Mouse (Mus musculus): ENCODE results near the gene Tmem50a. TPM values are rescaled to one million over a fixed set of nuclear protein-coding genes. Genes with fewer than 3 reads are reported as not detected.
A peak's percentile ranks its signal among the peaks of the same experiment; 100 is the strongest.

The Tmem50a gene
- total RNA-seq, 2 experiments from 2014 or later, result 101 to 179 TPM

DNA sequence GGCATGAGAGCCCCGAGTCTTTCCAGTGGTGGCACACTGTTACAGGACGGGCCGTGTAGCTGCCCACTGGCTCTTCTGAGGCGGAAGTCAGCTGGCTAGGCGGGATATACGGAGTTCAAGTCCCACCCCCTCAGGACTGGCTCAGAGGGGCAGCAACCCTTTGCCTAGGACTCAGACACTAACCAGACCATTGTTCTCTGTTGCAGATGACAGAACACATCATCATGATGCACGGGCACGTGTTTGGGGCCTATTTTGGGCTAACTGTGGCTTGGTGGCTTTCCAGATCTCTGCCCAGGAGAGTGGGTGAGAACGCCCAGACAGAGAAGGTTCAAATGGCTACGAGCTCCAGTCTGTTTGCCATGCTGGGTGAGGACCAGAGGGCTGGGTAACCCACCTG lies 31.0 kb downstream of the Tmem50a start:
- no peak for ATAC-seq (replicated peaks; ENCODE audit: low FRiP score, low TSS enrichment, poor library complexity, severe bottlenecking)

DNA sequence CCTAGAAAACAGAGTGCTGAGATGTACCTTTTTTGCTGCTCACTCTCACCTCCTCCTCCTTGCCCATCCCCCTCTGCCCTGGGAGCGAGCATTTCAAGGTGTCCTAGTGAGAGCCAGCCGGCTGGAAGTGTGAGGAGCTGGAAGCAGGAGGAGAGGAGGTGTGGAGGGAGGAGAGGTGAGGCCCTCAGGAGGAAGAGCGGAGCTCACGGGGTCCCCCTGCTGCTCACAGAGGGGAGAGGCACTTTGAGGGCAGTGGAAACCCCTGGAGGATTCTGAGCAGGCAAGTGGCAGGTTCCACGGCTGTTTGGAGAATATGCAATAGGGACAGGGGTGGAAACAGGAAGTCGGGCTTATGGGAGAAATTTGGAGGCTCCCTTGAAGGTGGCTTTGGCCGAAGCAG lies 31.6 kb downstream of the Tmem50a start:
- peak; percentile 81 for ATAC-seq (replicated peaks; ENCODE audit: low FRiP score, low TSS enrichment, poor library complexity, severe bottlenecking)

DNA sequence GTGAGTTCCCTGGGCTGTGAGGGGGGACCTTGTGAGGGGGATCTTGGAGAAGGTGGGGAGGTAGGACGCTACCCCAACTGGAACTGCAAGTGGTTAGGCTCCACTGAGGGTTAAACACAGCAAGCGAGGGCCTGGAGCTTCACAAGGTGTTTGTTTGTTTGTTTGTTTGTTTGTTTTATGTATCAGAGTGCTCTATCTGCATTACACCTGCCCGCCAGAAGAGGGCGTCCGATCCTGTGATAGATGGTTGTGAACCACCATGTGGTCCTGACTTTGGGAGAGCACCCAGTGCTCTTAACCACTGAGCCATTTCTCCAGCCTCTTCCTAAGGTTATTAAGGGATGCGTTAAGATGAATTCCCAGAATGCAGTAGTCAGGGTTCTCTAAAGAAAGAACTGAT lies 34.8 kb downstream of the Tmem50a start:
- no peak for ATAC-seq (replicated peaks; ENCODE audit: low FRiP score, low TSS enrichment, poor library complexity, severe bottlenecking)

DNA sequence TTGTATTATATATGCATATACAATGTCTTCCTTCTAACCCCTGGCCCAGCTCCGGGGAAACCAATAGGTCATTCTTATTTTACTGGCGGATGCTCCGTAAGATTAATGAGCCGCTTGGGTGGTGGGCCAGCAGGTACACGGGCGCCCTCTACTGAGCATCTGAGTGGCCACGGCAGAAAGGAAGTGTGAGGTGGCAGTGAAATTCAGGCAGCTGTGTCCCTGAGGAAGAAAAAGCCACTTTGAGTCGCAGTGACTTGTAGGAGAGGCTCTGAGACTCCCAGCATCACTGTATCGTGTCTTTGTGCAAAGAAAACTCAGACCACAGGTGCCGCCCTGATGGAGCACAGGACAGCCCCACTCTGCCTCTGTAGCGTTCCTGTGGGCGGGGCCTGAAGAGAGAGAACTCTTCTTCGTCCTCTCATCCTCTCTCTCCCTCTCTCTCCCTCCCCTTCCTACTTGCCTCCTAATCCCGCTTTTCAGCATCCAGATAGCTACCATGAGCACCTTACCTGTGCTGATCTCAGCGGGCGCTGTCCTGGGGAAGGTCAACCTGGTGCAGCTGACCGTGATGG lies 35.3 kb downstream of the Tmem50a start:
- ATAC-seq (replicated peaks; ENCODE audit: low FRiP score, low TSS enrichment, poor library complexity, severe bottlenecking), result peak; percentile 45; the same call in 1 of the 2 replicates

DNA sequence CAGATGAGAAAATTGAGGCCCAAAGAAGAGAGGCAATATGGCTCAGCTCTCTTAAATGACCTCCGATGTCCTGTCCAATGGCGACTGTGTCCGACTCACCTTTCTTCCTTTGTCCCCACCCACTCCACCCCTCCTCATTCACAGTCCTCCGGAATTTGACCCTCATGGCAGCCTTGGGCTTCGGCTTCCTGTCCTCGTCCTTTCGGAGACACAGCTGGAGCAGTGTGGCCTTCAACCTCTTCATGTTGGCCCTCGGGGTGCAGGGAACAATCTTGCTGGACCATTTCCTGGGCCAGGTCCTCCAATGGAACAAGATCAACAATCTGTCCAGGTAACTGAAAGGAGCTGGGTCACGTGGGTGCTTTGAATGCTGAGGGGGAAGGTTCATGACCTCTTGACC lies 38.7 kb downstream of the Tmem50a start:
- no peak for ATAC-seq (replicated peaks; ENCODE audit: low FRiP score, low TSS enrichment, poor library complexity, severe bottlenecking)

DNA sequence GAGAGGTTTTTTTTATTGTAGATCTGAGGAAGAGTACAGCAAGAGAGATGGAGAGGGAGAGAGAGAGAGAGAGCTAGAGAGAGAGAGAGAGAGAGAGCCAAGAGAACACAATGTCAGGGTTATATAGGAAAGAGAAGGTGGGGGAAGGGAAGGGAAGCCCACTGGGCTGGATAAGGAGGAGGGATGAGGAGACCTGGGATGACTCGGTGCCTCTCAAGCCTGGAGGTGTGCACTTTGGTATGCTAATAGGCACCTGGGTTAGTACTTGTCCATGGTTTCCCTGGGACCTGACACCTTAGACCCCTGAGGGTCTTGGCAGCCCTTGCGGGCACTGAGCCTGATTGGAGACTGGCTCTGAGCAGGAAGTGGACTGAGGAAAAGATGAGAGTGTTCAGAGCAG lies 42.9 kb downstream of the Tmem50a start:
- ATAC-seq (replicated peaks; ENCODE audit: low FRiP score, low TSS enrichment, poor library complexity, severe bottlenecking), result no peak

DNA sequence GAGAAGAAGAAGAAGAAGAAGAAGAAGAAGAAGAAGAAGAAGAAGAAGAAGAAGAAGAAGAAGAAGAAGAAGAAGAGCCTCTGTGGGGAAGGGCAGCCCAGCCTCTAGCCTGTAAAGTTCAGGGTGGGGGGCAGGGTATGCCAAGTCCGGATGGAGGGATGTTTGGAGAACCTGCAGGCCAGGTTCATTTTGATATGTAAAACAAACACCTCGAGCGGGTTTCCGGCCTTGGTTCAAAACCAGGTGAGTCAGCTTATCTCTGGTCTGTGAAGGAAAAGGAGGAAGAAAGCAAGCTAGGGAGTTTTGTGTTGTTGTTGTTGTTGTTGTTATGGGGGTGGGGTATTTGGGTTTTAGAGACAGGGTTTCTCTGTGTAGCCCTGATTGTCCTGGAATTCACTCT lies 43.3 kb downstream of the Tmem50a start:
- ATAC-seq (replicated peaks; ENCODE audit: low FRiP score, low TSS enrichment, poor library complexity, severe bottlenecking), result no peak

DNA sequence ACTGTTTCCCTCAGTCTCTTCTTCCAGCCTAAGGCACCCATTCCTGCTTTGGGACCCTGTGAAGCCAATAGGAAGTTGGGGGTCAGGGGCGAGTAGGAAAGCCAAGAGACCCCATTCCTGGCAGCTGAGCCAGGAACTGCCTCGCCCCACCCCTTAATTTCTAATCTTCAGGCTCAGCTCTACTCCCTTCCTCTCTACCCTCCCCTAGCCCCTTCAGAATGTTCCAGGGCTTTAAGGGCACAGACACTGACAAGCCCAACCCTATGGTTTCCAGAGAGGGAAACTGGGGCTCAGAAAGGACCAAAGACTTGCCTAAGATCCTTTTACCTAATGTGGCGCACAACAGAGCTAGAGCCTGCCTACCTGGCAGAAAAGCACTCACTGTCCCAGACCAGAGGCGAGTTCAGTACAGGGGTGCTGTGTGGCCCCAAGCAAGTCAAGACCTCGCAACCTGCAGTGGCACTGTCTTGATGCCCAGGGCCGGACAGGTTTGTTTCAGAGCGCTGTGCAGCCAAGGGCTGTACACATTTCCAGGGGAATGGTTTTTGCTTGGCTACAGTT lies 44.9 kb downstream of the Tmem50a start:
- ATAC-seq (replicated peaks; ENCODE audit: low FRiP score, low TSS enrichment, poor library complexity, severe bottlenecking), result no peak

DNA sequence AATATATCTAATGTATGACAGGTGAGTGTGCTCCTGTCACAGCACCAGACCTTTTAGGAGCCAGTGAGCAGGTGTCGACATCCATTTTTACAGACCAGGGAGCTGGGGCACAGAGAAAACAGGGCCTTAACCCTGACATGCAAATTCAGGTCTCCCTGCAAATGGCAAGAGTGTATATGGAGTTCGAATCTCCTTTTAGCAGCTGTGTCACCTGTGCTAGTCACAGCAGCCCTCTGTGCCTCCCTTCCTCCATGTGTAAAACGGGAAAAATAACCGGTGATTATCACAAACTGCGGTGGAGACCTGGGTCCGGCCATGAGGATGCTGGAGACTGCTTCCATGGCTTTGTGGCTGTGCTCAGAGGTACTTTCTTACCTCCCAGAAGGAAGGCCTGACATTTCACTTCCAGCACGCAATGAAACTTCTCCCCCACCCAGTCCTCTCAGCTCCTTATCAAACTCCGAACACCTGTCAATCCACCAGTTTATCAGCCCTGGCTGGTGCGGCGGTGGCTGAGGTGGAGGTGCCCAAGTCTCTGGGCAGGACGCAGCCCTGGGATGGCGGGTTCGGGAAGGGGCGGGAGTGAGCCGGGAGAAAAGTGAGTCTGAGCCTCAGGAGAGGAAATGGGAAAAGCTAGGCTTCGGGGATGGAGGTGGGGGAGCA lies 45.6 kb downstream of the Tmem50a start:
- ATAC-seq (replicated peaks; ENCODE audit: low FRiP score, low TSS enrichment, poor library complexity, severe bottlenecking), result peak; percentile 81

DNA sequence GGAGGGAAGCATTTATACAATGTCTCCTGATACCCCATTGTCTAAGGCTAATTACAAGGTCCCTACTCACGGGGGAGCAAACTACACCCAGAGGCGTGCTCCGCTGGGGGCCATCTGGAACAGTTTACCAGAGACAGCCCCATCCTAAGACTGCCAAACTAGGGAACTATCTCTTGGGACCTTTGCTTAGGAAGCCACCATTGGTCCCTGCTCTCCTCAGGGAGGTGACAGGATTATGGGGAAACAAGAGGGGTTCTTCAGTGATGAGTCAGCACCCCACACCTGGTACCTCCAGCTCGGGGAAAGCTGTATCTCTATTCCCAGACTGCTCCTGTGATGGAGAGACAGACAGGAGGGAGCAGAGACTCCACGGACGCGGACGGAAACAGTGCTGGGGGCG lies 46.3 kb downstream of the Tmem50a start:
- no peak for ATAC-seq (replicated peaks; ENCODE audit: low FRiP score, low TSS enrichment, poor library complexity, severe bottlenecking)

DNA sequence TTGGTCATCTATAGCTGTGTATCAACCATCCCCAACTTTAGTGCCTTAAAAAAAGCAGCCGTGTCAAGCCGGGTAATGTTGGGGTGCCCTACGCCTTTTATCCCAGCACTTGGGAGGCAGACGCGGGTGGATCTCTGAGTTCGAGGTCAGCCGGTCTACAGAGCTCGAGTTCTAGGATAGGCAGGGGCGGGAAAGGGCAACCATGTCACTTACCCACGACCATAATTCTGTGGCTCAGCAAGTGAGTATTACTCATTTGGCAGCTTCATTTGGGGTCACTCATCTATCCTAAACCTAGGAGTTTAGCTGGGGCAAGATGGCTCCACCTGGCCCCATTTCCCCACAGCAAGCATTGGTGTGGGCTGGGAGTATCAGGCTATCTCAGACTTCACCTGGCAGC lies 46.8 kb downstream of the Tmem50a start:
- ATAC-seq (replicated peaks; ENCODE audit: low FRiP score, low TSS enrichment, poor library complexity, severe bottlenecking), result no peak

DNA sequence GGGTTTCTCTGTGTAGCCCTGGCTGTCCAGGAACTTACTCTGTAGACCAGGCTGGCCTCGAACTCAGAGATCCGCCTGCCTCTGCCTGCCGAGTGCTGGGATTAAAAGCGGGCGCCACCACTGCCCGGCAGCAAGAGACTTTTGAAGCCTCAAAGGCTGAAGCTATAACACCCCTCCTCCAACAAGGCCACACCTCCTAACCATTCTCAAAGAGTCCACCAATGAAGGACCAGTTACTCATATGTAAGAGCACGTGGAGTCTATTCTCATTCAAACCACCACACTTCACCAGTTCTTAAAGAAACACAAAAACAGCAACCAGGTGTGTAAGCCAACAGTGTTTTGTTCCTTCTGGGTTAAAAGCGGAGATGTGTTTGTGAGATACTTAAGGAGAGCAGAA lies 47.2 kb downstream of the Tmem50a start:
- ATAC-seq (replicated peaks; ENCODE audit: low FRiP score, low TSS enrichment, poor library complexity, severe bottlenecking), result no peak

DNA sequence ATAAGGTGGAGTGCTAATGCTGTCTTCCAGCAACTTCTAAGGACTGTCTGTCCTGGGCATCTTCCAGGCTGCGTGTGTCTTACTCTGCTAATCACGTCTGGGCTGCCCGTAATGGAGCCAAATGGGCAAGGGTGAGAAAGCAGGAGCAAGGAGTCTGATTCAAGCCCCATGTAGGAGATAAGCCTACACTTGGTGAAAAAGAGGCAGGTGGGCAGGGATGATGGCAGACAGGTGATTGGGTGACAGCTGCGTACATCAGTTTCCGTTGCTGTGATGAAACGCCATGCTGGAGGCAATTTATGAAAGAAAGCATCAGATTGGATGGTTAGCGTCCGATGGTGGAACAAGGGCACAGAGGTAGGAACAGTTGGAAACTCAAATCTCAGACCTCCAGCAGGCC lies 47.6 kb downstream of the Tmem50a start:
- no peak for ATAC-seq (replicated peaks; ENCODE audit: low FRiP score, low TSS enrichment, poor library complexity, severe bottlenecking)

DNA sequence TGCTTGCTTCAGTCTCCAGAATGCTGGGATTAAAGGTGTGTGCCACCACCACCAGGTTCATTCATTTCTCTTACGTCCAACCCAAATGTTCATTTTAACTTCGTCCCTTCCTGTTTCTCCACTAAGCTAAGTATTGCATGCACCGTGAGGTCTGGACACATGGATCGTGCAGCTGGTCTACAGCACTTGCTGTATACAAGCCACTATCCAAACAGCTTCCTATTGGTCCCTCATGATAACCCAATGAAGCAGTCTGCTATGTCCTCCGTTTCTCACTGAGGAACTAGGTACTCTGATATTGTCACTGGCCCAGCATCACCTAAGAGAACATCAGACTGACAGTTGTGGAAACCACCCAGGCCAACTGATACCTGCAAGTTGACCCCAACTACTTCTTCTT lies 49.0 kb downstream of the Tmem50a start:
- ATAC-seq (replicated peaks; ENCODE audit: low FRiP score, low TSS enrichment, poor library complexity, severe bottlenecking), result no peak

DNA sequence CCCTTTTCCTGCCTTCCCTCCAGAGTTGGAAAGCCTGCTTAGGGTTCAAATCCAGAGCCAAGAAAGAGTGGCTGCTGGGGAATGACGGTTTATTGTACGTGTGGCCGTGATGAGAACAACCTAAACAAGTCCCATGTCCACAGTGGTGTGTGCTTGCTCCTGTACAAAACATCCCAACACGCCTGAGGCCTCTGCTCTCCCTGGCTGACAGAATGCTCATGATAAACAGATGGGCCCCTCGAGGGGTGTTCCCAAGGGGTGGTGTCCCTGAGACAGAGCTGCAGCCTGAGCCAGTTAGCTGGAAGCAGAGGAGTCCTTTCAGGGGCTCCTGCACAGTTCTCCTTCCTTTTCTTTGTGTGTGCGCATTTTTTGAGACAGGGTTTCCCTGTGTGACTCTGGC lies 49.5 kb downstream of the Tmem50a start:
- peak; percentile 62 for ATAC-seq (replicated peaks; ENCODE audit: low FRiP score, low TSS enrichment, poor library complexity, severe bottlenecking)

DNA sequence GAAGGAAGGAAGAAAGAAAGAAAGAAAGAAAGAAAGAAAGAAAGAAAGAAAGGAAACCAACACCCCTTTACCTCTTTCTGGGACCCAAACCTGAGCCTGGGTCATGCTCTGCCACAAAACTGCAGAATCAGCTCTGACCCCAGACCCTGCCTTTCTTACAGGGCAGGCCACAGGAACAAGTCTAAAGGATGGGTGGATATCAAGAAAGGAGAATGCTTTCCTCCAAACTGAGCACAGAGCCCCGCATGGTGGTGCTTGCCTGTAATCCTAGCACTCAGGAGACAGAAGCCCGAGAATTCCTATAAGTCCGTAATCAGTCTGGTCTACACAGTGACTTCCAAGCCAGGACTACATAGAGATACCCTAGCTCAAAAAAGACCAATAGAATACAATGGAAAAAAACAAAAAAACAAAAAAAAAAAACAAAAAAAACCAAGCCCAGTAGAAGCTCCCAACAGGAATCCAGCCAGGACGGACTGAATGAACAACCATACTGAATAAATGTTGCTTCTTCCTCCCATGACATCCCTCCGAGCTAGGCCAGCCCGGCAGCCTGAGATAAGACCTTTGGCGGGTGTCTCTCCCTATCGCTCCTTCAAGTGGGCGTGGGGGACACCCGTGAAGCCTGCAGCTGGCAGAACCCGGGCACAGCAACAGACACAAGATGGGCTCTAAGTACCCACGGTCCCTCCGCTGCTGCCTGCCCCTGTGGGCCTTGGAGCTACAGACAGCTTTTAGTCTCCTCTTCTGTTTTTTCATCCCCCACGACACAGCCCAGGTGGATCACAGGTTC lies 50.7 kb downstream of the Tmem50a start, which contains the start of gene Rhd:
TSS of gene Rhd (plus strand) at position 600 of the 793 bp plus-strand sequence.
- peak; percentile 76 for ATAC-seq (replicated peaks; ENCODE audit: low FRiP score, low TSS enrichment, poor library complexity, severe bottlenecking)

DNA sequence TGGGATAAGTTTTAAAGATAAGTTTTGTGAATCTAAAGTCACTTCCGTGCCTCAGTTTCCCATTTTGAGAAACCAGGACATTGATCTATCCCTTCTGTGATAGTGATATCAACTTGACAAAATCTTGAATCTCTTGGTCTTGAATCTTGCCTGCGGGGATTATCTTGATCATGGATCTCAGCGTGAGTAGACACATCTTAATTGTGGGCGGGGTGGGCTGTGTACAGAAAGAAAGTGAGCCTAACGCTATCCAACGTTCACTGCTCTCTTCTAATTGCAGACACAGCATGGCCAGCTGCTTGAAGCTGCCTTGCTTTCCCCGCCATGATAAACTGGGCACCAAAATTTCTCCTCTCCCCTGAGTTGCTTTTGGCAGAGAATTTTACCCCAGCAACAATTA lies 51.8 kb downstream of the Tmem50a start:
- no peak for ATAC-seq (replicated peaks; ENCODE audit: low FRiP score, low TSS enrichment, poor library complexity, severe bottlenecking)

DNA sequence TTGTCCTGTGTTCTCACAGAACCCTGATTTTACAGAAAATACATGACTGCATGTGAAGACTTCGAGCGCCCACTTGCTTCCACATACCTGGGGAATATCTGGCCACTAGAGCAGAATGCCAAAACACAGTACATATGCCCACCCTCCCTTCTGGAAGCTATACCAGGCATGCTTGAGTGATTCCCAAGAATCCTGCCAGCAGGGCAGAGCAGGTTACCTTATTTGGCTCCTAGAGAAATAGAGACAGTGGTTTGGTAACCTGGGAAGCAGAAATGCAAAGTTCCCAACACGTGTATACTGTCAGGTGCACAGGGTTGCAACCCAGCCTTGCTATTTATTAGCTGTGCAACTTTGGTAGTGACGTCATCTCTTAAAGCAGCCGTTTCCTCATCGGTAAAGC lies 52.9 kb downstream of the Tmem50a start:
- no peak for ATAC-seq (replicated peaks; ENCODE audit: low FRiP score, low TSS enrichment, poor library complexity, severe bottlenecking)

DNA sequence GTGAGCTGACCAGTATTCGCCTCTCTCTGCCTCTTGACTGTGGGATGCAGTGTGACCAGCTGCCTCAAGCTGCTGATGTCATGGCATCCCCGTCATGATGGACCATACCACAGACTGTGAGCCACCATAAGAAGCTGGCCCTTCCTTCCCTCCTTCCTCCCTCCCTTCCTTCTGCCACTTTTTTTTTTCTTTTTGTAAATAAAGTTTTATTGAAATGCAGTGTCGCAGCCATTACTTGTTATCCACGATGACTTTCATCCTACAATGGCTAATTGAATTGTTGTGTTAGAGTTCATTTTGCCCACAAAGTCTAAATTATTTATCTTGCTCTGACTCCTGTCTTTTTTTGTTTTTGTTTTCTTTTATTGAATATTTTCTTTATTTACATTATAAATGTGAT lies 56.3 kb downstream of the Tmem50a start:
- no peak for ATAC-seq (replicated peaks; ENCODE audit: low FRiP score, low TSS enrichment, poor library complexity, severe bottlenecking)

DNA sequence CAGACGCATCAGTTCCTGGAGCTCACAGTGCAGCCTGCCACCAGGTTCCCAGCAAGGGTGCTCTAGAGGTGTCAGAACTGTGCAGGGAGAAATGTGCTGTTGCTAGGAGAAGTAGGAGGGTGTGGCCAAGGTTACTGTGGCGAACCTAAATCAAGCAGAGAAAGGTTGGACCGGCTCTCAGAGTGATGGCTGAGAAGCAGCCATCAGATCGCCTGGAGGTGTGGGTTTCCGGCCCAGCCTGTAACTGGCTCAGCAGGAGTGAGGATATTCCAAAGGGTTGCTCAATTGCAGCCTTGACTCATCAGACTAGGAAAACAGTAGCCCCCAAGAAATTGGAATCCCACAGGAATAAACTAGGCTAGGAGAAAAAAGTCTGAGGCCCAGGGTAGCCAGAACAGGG lies 58.3 kb downstream of the Tmem50a start:
- ATAC-seq (replicated peaks; ENCODE audit: low FRiP score, low TSS enrichment, poor library complexity, severe bottlenecking), result no peak

DNA sequence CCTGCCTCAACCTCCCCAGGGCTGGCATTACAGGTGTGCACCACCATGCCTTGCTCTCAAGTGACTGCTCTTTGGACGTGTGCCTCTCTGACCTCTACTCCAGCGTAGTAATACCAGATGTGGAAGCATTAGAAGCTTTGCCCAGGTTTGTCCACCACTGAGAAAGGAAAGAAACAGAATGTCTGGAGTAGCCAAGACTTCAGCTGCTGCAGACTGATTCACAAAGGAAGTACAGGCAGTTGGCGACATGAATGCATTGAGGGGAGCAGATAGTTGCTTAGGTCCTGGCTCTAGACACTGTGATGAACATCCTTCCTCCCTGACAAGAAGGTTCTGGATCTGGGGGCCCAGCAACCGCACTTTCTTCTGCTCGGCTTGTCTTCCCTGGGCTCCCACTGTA lies 58.8 kb downstream of the Tmem50a start:
- no peak for ATAC-seq (replicated peaks; ENCODE audit: low FRiP score, low TSS enrichment, poor library complexity, severe bottlenecking)
